Mouse (Mus musculus) adrenal gland, postnatal 14 days (tissue): ENCODE results near the gene B3gat1. TPM values are rescaled to one million over a fixed set of nuclear protein-coding genes. Genes with fewer than 3 reads are reported as not detected.

Source experiments
- DNase-seq: peaks from one replicate; pipeline ENCODE4 v3.0.0; 2021; ENCODE audit warnings: mixed read lengths
- long read RNA-seq, 2 experiments: library from polyadenylated mRNA; stranded (forward); transcript quantifications; one replicate each; pipeline ENCODE4 v2.0.0; 2021
- total RNA-seq: library from RNA; stranded (reverse); gene quantifications from 2 replicates; pipeline ENCODE4 v1.2.3, GENCODE M21; 2021

Gene B3gat1
- total RNA-seq, result 0.67 and 1.2 TPM in 2 replicates
- long read RNA-seq, experiment 1, partial matches to known transcripts, result 0 of 3 reads
- long read RNA-seq, experiment 1, other reads (novel, unspliced or antisense), result 3 of 3 reads
- long read RNA-seq, experiment 2, partial matches to known transcripts, result 0 of 1 reads
- long read RNA-seq, experiment 2, other reads (novel, unspliced or antisense), result 1 of 1 reads

GRCm38 (mm10) chr9:26733206-26733891 lies at the start of gene B3gat1:
TSS of gene B3gat1 (plus strand) at chr9:26733728.
- DNase-seq, result peak; percentile 11

GRCm38 (mm10) chr9:26689171-26689570 lies 44.4 kb upstream of the B3gat1 start:
- no peak for DNase-seq

- DNase-seq, result no peak
Observed at GRCm38 (mm10) chr9:26689956-26690698, 43.4 kb upstream of the B3gat1 start.

- DNase-seq, result no peak
Observed at GRCm38 (mm10) chr9:26692641-26693040, 40.9 kb upstream of the B3gat1 start.

DNA sequence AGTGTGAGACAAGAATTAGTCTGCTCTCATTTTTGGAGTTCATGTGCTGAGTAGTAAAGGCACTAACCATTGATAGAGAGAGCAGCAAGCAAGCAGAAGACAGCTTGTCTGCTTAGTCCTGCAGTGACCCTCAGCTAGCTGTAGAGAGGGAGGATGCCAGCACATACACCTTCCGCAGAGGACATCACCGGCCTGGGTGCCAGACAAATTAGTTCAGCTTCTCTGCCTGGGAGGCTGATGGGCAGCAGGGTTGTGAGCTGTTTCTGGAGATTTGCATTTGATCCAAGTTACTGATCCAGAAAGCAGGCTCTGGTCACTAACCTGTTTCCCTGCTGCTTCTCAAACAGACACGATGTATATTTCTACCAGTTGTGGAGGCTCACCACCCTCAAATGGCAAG lies 38.9 kb upstream of the B3gat1 start:
- DNase-seq, result no peak

DNA sequence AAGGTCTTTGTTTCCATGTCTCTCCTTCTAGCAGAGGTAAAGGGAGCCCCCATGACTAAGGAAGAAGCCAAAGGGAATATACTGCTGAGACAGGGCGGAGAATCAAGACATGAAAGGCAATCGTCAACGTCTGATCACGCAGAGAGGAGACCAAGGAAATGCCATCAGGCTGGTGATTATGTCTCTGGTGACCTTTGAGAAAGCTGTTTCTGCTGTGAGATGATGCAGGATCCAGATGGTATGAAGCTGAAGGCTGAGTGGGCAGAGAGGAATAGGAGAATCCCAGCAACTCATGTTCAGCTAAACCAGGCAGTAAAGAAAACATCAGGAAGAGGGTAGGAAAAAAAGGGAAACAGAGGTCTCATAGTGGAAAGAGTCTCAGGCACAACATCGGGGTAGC lies 38.4 kb upstream of the B3gat1 start:
- no peak for DNase-seq

- no peak for DNase-seq
Observed at GRCm38 (mm10) chr9:26698286-26698685, 35.2 kb upstream of the B3gat1 start.

GRCm38 (mm10) chr9:26700329-26700728 lies 33.2 kb upstream of the B3gat1 start:
- DNase-seq, result no peak

DNA sequence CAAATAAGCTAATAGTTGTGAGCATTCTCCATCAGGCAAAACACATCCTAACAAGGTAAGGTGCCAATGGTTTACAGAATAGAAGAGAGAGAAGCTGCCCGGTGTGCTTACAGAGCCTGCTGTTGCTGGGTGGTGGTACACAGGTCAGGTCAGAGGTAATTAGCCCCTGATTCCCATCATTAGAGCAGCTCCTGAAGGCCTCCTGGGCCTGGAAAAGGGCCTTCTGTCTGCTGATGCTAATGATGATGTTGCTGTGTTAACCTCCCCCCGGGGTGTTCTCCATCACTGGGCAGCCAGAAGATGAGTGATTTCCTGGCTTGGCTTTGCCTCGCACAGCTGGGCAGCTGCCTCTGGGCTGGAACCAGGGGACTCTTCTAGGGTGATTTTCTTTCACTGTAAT lies 15.1 kb upstream of the B3gat1 start:
- DNase-seq, result no peak

DNA sequence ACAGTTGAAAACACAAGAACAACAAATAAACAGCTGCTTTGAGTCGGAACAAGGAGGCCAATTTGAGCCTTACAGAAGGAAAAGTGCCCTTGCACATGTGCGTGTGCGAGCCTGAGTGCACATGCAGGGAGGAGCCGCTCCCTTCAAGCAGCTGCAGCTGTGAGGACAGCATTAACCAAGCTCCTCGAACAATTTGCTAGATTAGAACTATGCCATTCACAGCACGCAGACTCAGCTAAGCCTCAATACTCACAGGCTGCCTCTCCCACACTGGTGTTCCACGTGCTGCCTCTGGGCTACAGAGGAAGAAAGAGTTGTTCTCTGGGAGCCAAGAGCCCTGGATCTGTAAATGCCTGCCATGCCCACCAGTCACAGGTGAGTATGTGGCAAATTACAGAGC lies 11.8 kb upstream of the B3gat1 start:
- no peak for DNase-seq

- no peak for DNase-seq
Observed at GRCm38 (mm10) chr9:26725709-26726108, 7.8 kb upstream of the B3gat1 start.

GRCm38 (mm10) chr9:26727445-26727844 lies 6.1 kb upstream of the B3gat1 start:
- DNase-seq, result peak; percentile 38

DNA sequence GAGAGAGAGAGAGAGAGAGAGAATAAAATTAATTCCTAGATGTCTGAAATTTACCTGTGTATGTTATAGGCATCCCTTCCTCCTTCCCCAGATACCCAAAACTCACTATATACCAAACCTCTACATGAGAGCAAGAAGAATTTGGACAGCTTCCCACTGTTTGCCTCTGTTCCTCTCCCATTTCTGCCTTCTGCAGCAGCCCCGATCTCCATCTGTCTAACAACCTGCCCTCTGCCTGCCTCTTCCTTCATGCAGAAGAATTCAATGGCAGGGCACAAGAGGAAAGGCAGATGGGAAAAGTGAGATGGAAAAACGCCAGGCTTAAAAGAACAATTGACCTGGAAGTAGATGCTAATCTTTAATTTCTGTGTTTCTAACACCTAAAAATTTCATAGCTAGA lies 5.0 kb upstream of the B3gat1 start:
- DNase-seq, result no peak

DNA sequence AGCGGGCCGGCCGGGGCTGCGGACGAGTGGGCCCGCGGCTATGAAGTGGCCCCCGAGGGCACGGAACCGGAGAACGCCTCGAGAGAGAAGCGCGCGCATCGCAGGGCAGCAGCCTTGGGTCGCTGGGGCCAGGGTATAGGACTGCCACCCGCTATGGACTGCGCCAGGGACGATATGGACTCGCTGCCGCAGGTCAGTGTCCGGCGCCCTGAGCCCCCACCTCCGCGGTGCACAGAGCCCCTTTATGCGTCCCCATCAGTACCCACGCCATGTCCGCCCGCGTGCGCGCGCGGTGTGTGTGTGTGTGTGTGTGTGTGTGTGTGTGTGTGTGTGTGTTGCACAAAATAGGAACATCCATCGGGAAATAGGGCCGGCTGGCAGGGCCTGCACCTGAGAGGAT lies 458 bp downstream of the B3gat1 start:
- DNase-seq, result no peak

DNA sequence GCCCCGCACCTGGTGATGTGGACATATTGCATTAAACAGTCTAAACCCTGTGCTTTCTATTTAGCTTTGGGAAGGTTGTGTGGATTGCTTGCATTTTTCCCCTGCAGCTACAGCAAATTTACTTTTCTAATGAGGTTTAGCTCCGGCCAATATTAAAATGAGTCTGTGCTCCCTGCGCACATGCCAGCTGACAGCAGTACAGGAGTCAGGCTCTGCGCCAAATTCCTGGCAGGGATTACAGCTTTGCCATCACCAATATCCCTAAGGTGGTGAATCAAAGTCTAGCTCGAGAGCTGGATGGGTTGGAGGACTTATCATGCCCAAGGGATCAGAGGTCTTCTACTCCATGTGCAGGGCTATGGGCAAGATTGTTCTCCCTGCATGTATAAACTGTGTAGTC lies 3.6 kb downstream of the B3gat1 start:
- DNase-seq, result no peak

DNA sequence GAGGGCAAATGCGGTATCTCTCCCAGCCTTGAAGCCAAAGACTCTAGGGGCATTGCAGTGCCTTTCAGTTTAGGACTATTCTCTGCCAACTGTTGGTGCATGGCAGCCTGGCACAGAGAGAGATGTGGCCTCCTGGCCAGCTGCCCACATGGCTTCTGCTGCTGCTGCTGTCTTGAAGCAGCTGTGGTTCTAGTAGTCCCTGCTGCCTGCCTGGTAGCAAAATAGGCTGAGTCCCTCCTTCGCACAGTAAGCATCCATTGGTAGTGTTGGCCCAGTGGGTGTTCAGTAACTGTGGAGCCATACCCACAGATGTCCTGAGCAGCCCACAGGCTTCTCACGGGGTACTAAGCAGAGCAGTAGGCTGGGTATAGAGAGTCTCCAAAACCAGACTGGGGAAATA lies 9.3 kb downstream of the B3gat1 start:
- no peak for DNase-seq

GRCm38 (mm10) chr9:26747121-26747520 lies 13.6 kb downstream of the B3gat1 start:
- no peak for DNase-seq

GRCm38 (mm10) chr9:26748893-26749292 lies 15.4 kb downstream of the B3gat1 start:
- no peak for DNase-seq

DNA sequence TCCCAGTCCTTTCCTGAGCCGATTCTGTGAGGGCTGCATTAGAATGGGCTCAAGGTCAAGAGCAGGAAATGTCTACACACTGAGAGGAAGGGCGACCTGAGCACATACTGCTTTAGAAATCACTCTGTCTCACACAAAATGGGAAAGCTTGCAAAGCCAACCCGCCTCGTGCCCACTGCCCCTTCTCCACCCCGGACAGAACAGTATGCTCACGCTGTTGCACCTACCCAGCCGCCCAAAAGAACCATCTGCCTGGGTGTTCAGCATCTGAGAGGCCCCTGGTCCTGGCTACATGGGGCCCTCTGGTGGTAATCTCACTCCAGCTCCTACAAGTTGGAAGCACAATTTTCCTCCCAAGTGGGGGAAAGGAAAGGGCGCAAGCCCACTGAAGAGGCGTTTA lies 26.6 kb downstream of the B3gat1 start:
- DNase-seq, result peak; percentile 56

DNA sequence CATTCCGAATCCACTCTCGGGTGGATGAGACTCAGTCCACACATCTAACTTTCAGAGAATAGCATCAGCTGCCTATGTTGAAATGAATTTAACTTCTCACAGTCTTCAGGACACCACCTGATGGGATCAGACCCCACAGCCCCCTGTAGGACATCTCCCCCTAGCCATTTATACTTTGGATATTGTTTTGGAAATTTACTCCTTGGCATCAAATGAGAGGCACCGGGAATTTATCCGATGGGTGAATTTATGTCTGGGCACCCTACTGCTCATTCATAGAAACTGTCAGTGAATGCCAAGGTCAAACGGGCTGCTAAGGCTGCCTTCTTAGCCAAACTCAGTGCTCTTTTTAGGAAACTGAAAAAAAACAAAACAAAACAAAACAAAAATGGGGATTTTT lies 27.0 kb downstream of the B3gat1 start:
- DNase-seq, result peak; percentile 15

- DNase-seq, result no peak
Observed at GRCm38 (mm10) chr9:26762477-26762876, 28.9 kb downstream of the B3gat1 start.

- DNase-seq, result no peak
Observed at GRCm38 (mm10) chr9:26768181-26768580, 34.7 kb downstream of the B3gat1 start.

GRCm38 (mm10) chr9:26775700-26776099 lies 42.2 kb downstream of the B3gat1 start:
- DNase-seq, result no peak
